Mouse (Mus musculus): ENCODE results near the gene Xab2.
"Not testable (repeated sequence)": the region's sequence is repeated elsewhere in the genome, so short reads cannot be mapped to it uniquely, and the experiment has no call there.

Xab2 gene

GRCm38 (mm10) chr8:3609816-3610150, 11.3 kb downstream of the Xab2 start:
- in situ Hi-C loops (cut with MboI, MseI), result no loop called here

- in situ Hi-C loops (cut with MboI, MseI), result no loop called here
Measured at GRCm38 (mm10) chr8:3609046-3609815, 11.9 kb downstream of the Xab2 start.

- in situ Hi-C loops (cut with MboI, MseI), result no loop called here
Measured at GRCm38 (mm10) chr8:3607822-3608221, 13.3 kb downstream of the Xab2 start.

- in situ Hi-C loops (cut with MboI, MseI), result no loop called here
Measured at GRCm38 (mm10) chr8:3606593-3606992, 14.5 kb downstream of the Xab2 start.

DNA sequence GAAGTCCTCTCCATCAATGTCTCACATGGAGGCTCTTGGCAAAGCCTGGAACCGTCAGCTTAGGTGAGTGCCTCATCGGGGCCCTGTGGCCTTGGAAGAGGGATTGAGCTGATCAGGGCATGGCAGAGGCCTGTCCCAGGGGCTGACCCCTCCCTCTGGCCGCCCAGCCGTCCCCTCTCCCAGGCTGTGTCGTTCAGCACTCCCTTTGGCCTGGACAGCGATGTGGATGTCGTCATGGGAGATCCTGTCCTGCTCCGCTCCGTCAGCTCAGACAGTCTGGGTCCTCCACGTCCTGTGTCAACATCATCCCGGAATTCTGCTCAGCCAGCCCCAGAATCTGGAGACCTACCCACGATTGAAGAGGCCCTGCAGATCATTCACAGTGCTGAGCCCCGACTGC, 17.7 kb downstream of the Xab2 start:
- in situ Hi-C loops (cut with MboI, MseI), result no loop called here

DNA sequence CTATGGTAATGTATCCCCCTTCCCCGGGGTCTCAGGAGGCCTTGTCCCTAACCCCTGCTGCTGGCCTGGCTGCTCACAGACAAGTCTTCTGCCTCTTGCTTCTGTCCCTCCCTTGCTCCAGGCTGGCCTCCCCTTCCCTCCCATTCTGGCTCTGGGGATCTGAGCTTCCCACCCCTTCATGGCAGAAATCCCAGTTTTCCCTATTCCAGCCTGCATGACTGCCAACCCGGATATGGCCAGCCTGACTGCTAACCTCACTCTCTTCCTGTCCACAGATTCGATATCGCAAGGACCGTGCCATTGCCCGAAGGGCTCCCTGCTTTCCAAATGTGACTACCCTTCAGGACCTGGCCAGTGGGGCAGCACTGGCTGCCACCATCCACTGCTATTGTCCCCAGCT, 20.7 kb downstream of the Xab2 start:
- in situ Hi-C loops (cut with MboI, MseI), result no loop called here

DNA sequence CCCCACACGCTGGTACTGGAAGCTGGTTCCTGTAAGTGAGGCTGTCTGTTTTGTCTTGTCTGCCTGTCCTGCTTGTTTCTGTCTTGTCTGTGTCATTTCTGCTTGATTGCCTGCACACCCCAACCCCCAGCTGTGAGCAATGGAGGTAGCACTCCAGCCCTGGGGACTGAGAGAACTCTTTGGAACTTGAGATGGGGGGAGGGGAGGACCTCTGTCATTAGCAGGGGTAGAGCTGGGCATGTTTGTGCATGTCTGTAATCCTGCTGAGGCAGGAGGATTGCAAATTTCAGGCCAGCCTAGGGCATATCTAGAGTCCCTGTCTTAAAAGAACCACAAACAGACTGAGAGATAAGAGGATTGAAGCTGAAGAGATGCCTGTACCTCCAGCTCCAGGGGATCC, 21.9 kb downstream of the Xab2 start:
- in situ Hi-C loops (cut with MboI, MseI), result no loop called here

- in situ Hi-C loops (cut with MboI, MseI), result no loop called here
Measured at GRCm38 (mm10) chr8:3598054-3598453, 23.1 kb downstream of the Xab2 start.

- in situ Hi-C loops (cut with MboI, MseI), result no loop called here
Measured at GRCm38 (mm10) chr8:3594466-3594865, 26.6 kb downstream of the Xab2 start.

GRCm38 (mm10) chr8:3593470-3593869, 27.6 kb downstream of the Xab2 start:
- in situ Hi-C loops (cut with MboI, MseI), result no loop called here

GRCm38 (mm10) chr8:3588258-3588633, 32.9 kb downstream of the Xab2 start:
- in situ Hi-C loops (cut with MboI, MseI), result no loop called here

- in situ Hi-C loops (cut with MboI, MseI), result no loop called here
Measured at GRCm38 (mm10) chr8:3587391-3588257, 33.5 kb downstream of the Xab2 start.

- in situ Hi-C loops (cut with MboI, MseI), result no loop called here
Measured at GRCm38 (mm10) chr8:3586993-3587390, 34.1 kb downstream of the Xab2 start, which contains the start of gene Camsap3. TSS of gene Camsap3 (plus strand) at chr8:3587293.

- in situ Hi-C loops (cut with MboI, MseI), result no loop called here
Measured at GRCm38 (mm10) chr8:3586452-3586851, 34.7 kb downstream of the Xab2 start.

DNA sequence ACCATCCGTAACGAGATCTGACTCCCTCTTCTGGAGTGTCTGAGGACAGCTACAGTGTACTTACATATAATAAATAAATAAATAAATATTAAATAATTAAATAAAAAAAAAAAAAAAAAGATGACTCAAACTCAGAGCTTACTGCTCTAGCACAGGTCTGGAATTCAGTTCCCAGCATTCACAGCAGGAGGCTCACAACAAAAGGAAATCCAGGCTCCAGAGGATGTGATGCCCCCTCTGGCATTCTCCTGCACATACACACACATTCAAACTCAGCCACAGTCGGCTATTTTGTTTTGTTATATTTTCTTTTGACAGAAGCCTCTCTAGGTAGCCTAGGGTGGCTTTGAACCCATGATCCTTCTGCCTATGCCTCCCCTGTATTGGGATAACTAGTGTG, 39.2 kb downstream of the Xab2 start:
- in situ Hi-C loops (cut with MboI, MseI), result not testable (repeated sequence)

GRCm38 (mm10) chr8:3579390-3580364, 41.4 kb downstream of the Xab2 start:
- in situ Hi-C loops (cut with MboI, MseI), result loop anchor here (5.0 kb wide), 1 partner anchor 98 kb away; the partner anchor contains the start of gene Trappc5

DNA sequence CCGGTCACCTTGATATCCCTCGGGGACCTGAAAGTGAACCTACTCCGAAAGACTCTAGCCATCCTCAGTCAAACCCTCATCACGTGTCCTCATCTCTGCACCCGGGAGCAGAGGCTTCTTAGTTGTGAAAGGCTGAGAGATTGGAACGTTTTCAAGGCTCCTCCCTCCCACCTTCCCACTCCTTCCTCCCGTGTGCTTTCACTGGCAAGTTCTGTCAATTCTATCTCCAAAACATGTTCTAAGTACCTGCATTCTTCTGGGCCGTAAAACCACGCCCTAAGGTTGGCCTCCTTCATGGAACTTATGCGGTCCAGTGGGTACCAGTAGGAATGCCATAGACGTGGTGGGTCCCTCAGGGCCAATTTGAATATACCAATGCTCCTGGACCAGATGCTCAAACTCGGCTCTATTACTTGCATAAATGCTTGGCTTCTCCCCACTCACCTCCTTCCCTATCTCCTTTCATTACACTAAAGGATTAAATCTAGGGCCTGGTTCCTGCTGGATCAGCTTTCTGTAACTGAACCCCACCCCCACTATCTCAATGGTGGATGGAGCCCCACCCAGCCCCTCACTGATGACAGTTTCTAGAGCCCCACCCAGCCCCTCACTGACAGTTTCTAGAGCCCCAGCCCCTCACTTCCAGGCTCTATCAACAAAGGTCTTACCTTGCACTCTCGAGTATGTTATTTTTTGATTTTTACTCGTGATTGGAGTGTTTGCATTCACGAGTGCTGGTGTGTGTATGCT, 44.7 kb downstream of the Xab2 start:
- in situ Hi-C loops (cut with MboI, MseI), result loop anchor here (5.0 kb wide), 1 partner anchor 101 kb away; the partner anchor contains the start of gene Trappc5

- in situ Hi-C loops (cut with MboI, MseI), result no loop called here
Measured at GRCm38 (mm10) chr8:3574546-3574945, 46.6 kb downstream of the Xab2 start.

GRCm38 (mm10) chr8:3569784-3570183, 51.3 kb downstream of the Xab2 start:
- in situ Hi-C loops (cut with MboI, MseI), result no loop called here

DNA sequence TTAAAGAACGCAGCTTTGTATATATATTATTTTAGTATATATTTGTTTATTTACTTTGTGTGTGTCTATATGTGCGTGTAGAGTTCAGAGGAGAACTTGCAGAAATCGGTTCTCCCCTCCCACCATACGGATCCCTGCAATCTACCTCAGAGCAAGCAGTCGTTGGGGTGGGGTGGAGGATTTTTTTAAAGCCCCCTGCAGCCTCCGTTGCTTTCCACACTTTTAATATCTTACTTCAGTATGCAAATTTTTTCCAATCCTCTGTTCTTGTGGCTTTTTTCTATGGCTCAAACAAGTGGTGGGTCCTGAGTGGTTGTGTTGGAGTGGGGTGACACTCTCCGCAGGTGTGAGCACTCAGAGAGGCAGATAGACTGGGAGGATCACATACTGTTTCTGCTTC, 52.7 kb downstream of the Xab2 start:
- in situ Hi-C loops (cut with MboI, MseI), result no loop called here
